Mouse (Mus musculus) heart, embryonic 13.5 days (tissue): Measurements from ENCODE around the gene Gm13305. TPM values are rescaled to one million over a fixed set of nuclear protein-coding genes. Genes with fewer than 3 reads are reported as not detected.
"Not testable (repeated sequence)": the region's sequence is repeated elsewhere in the genome, so short reads cannot be mapped to it uniquely, and the experiment has no call there.

Experiments
- ATAC-seq: fragments of 200-750 bp; cut with Nextera tagmentation; 2 replicates; pipeline ENCODE4 v1.8.0; 2017; ENCODE audit warnings: moderate TSS enrichment; ENCODE audit not compliant: insufficient number of reproducible peaks, low FRiP score, low TSS enrichment; ENCODE audit errors: extremely low read depth
- H3K27ac ChIP-seq: fragments of 300-500 bp; sonication (generic); replicated peaks from 2 replicates; pipeline ENCODE4 v1.5.1; 2015; ENCODE audit warnings: moderate library complexity, mild to moderate bottlenecking, inconsistent platforms
- H3K27me3 ChIP-seq: fragments of 300-500 bp; sonication (generic); replicated peaks from 2 replicates; pipeline ENCODE4 v1.6.1; 2015; ENCODE audit warnings: mild to moderate bottlenecking, inconsistent platforms
- H3K36me3 ChIP-seq: fragments of 300-500 bp; sonication (generic); 2 replicates; pipeline ENCODE4 v1.6.1; 2015; ENCODE audit warnings: mild to moderate bottlenecking, inconsistent platforms
- H3K4me1 ChIP-seq: fragments of 300-500 bp; sonication (generic); 2 replicates; pipeline ENCODE4 v1.6.1; 2015; ENCODE audit warnings: inconsistent platforms
- H3K4me2 ChIP-seq: fragments of 300-500 bp; sonication (generic); 2 replicates; pipeline ENCODE4 v1.6.1; 2015; ENCODE audit warnings: inconsistent platforms, mild to moderate bottlenecking, moderate library complexity
- H3K4me3 ChIP-seq: fragments of 300-500 bp; sonication (generic); 2 replicates; pipeline ENCODE4 v1.5.1; 2015; ENCODE audit warnings: moderate library complexity, mild to moderate bottlenecking, inconsistent platforms
- H3K9ac ChIP-seq: fragments of 300-500 bp; sonication (generic); 2 replicates; pipeline ENCODE4 v1.6.1; 2015; ENCODE audit warnings: inconsistent platforms, mild to moderate bottlenecking, moderate library complexity
- H3K9me3 ChIP-seq: fragments of 300-500 bp; sonication (generic); 2 replicates; pipeline ENCODE4 v1.6.1; 2016; ENCODE audit warnings: inconsistent platforms
- WGBS: fragments of 180-500 bp; shearing (Covaris S2); methylation state at CpG from one replicate; pipeline ENCODE4 v1.1.7; 2015; ENCODE audit warnings: mixed read lengths; 5-methylcytosine and 5-hydroxymethylcytosine counted together
- polyA plus RNA-seq: library from polyadenylated mRNA; unstranded; fragments of >200 nt; fragmentation: Nextera tagmentation; extraction: Ambion mirVana; gene quantifications from 2 replicates; pipeline ENCODE4 v1.2.1, GENCODE M21; 2015

Gm13305 gene
- polyA plus RNA-seq = 0.29 and 0.94 TPM in 2 replicates

- H3K4me2 ChIP-seq, H3K4me3 ChIP-seq, ATAC-seq, H3K27ac ChIP-seq, H3K4me1 ChIP-seq, H3K9ac ChIP-seq, H3K27me3 ChIP-seq, H3K9me3 ChIP-seq, H3K36me3 ChIP-seq: not testable (repeated sequence)
- no CpG with 5 or more reads among the region's 7 CpGs for WGBS
Observed at GRCm38 (mm10) chr4:42168503-42168902, at the start of gene Gm13305. Gene Gm13305, minus strand, starts transcription at chr4:42168603.

GRCm38 (mm10) chr4:42184980-42185372 is 16.6 kb upstream of the Gm13305 start:
- not testable (repeated sequence) for H3K27me3 ChIP-seq, ATAC-seq, H3K9ac ChIP-seq, H3K27ac ChIP-seq, H3K36me3 ChIP-seq, H3K4me1 ChIP-seq, H3K4me3 ChIP-seq, H3K9me3 ChIP-seq, H3K4me2 ChIP-seq
- no CpG with 5 or more reads among the region's 25 CpGs for WGBS

GRCm38 (mm10) chr4:42184324-42184979 is 16.0 kb upstream of the Gm13305 start:
- not testable (repeated sequence) for H3K4me2 ChIP-seq, H3K4me3 ChIP-seq, H3K27me3 ChIP-seq, H3K36me3 ChIP-seq, H3K27ac ChIP-seq, H3K9me3 ChIP-seq, ATAC-seq, H3K4me1 ChIP-seq, H3K9ac ChIP-seq
- no CpG with 5 or more reads among the region's 58 CpGs for WGBS

DNA sequence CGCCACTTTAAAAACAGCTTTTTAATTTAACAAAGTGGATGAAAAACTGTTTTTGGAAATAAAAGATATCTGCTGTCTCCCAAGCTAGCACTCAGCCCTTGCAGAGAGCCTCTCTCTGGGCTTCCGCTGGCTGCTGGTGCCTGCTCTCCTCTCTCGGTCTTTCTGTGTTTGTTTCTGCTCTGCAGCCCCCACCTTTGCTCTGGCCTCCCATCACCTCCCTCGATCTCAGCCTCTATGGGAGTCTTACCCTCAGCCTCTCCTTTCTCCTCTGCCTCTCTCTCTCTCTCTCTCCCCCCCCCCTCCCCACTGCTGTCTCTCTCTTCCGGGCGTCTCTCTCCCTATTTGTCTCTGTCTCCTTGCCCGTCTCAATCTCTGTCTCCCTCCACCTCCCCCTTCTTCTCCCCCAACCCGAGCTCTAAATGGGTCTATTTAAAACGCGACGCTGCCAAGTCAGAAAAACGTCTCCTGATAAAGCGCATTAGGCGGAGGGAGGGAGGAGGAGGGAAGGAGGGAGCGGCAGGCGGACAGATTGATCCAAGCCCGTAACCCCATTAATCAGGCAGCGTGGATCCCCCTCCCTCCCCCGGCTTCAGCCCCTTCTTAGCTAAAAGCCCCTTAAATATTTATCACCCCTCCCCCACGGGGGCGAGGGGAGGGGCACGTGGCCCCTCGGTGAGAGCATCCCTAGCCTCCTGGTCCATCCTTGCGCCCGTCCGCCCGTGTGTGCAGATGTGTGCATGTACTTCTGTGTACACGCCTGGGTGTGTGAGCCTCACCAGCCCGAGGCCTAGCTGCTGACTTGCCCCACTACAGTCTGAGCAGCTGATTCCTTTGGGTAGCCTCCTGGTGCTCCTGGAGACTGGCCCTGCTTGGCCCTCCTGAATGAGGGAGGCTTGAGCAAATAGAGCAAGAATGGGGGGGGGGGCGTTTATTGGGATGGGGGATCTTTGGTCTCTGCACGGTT is 15.1 kb upstream of the Gm13305 start:
- not testable (repeated sequence) for ATAC-seq, H3K9ac ChIP-seq, H3K4me3 ChIP-seq, H3K4me1 ChIP-seq, H3K36me3 ChIP-seq, H3K27ac ChIP-seq, H3K9me3 ChIP-seq, H3K27me3 ChIP-seq, H3K4me2 ChIP-seq
- no CpG with 5 or more reads among the region's 31 CpGs for WGBS

DNA sequence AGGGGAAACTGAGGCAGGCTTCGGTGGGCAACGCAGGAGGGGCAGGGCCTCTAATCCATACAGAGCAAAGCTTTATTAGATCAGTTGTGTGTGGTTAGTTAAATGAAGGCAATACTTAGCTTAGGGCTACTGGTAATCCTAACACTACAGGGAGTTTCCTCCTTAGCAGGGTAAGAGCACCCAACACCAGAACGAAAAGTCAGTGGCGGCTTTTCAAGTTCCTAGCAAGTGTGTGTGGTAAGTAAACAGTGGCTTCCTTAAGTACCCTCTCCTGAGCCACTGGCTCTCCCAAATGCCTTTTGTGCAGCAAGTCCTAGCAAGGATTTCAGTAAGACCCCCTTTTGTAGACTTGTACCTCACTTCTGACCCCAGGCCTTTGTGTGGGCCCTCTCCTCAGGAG is 9.8 kb upstream of the Gm13305 start:
- H3K9me3 ChIP-seq, H3K27ac ChIP-seq, H3K9ac ChIP-seq, H3K4me2 ChIP-seq, H3K4me1 ChIP-seq, H3K27me3 ChIP-seq, H3K4me3 ChIP-seq, H3K36me3 ChIP-seq, ATAC-seq: not testable (repeated sequence)
- no CpG with 5 or more reads among the region's 4 CpGs for WGBS

GRCm38 (mm10) chr4:42153136-42153535 is 15.3 kb downstream of the Gm13305 start, which contains the start of gene Gm13306:
Gene Gm13306, plus strand, starts transcription at chr4:42153436.
- H3K27me3 ChIP-seq, H3K36me3 ChIP-seq, H3K4me2 ChIP-seq, ATAC-seq, H3K27ac ChIP-seq, H3K4me1 ChIP-seq, H3K9me3 ChIP-seq, H3K4me3 ChIP-seq, H3K9ac ChIP-seq: not testable (repeated sequence)
- WGBS = no CpG with 5 or more reads among the region's 9 CpGs

DNA sequence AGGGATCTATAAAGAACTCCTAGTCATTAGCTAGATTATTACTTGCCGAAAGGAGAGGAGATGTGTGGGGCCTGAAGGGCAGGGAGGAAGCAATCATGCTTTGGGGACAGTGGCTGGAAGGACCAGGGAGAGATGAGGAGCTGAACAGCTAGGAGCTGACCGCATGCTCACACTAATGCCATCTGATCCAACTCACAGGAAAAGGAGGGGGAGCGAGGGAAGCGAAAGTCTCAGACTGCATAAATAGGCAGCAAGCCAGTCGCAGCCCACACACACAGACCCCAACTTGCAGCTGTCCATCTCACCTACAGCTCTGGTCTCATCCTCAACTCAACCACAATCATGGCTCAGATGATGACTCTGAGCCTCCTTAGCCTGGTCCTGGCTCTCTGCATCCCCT is 53.9 kb downstream of the Gm13305 start, which contains the start of gene Gm13304:
Gm13304 (plus strand) TSS at position 301 of the 400 bp plus-strand sequence.
- not testable (repeated sequence) for H3K9me3 ChIP-seq, H3K36me3 ChIP-seq, ATAC-seq, H3K4me2 ChIP-seq, H3K9ac ChIP-seq, H3K4me3 ChIP-seq, H3K27ac ChIP-seq, H3K27me3 ChIP-seq, H3K4me1 ChIP-seq
- no CpG with 5 or more reads among the region's 5 CpGs for WGBS

Other genes starting within 250 kb of the Gm13305 start
- 1.7 and 1.8 TPM in 2 replicates for gene Gm20878, start 227.0 kb downstream of the Gm13305 start, polyA plus RNA-seq
- 0.11 and 0.15 TPM in 2 replicates for gene Fam205a4, start 202.5 kb downstream of the Gm13305 start, polyA plus RNA-seq
- gene Gm21093, start 133.9 kb downstream of the Gm13305 start, polyA plus RNA-seq = not detected in 2 replicates
- not detected in 2 replicates for gene Gm3893, start 77.4 kb downstream of the Gm13305 start, polyA plus RNA-seq
- gene Gm13304, start 53.8 kb downstream of the Gm13305 start, polyA plus RNA-seq = 2.6 TPM in 1 of 2 replicates, not detected in the other
- not detected in 2 replicates for gene Gm13306, start 15.2 kb downstream of the Gm13305 start, polyA plus RNA-seq
- gene Gm10600, start 72.0 kb upstream of the Gm13305 start, polyA plus RNA-seq = not detected in 2 replicates
- gene Ccl21b, start 87.2 kb upstream of the Gm13305 start, polyA plus RNA-seq = not detected in 2 replicates
- not detected in 2 replicates for gene Gm21953, start 125.7 kb upstream of the Gm13305 start, polyA plus RNA-seq
- gene Fam205a3, start 149.7 kb upstream of the Gm13305 start, polyA plus RNA-seq = not detected in 2 replicates